ENCODE assay signal across 1 mouse cellular context in the genomic region with DNA sequence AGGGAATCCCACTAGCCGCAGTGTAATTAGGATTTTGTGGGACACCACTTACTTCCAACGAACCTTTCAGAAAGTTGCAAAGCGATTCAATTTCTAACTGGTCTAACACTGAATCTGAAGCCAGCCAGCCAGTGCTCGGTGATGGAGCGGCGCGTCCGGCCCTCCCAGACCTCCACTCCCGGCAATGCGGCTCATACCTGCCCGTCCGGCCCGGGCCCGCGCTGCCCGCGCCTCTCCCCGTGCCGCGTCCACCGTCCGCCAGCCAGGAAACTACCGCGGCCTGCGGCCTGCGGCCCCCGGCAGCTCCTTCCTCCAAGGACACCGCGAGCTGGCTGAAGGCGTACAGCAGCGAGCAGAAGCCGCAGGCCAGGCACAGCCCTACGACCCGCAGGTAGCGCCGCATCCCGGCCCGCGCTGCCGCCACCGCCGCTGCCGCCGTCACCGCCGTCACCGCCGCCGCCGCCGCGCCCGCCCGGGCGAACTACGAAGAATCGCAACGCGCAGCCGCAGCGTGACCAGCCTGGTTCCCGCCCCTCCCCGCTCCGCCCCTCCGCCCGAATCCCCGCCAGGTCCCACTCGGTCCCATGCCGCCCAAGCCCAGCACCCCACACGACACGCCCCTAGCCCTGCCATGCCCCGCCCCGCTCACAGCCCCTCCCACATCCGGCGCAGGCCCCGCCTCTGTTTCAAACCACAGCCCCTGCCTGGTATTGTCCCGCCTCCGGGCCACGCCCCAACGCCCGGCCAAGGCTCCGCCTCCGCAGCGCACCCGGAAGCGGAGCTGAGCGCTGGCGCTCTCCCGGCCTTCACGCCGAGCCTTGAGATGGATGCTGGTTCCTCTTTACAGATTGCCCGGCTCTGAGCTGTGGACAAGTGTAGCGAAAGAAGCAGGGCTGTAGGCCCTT.
TF ChIP-seq lines count a peak whose summit lies in the region.

A gene (minus strand): TSS at position 501 of the 905 bp plus-strand sequence.

TF ChIP-seq in CH12.LX, 34 proteins besides CTCF, POLR2A, EP300 and RAD21 (continued from another document):
- TF ChIP-seq NRF1 (IDR thresholded peaks at IDR 0.05; ENCODE audit: low read depth, low read length) = peak; percentile 86
- 0 out of 2 replicates have a peak, but pooled peaks have one; percentile 10 for TF ChIP-seq BHLHE40 (IDR thresholded peaks at IDR 0.05; ENCODE audit: low read depth, low read length)
- peak; percentile 63; the same call in 1 of the 2 replicates for TF ChIP-seq CHD2 (IDR thresholded peaks at IDR 0.05; ENCODE audit: low read length)
- TF ChIP-seq ZNF384 (IDR thresholded peaks at IDR 0.05; ENCODE audit: low read depth, low read length) = no peak
- TF ChIP-seq MAZ (IDR thresholded peaks at IDR 0.05; ENCODE audit: low read depth, low read length) = peak; percentile 81
- TF ChIP-seq ZMIZ1 (IDR thresholded peaks at IDR 0.05; ENCODE audit: low read depth, low read length) = peak; percentile 70; the same call in 1 of the 2 replicates
- TF ChIP-seq JUND (conservative IDR thresholded peaks at IDR 0.05; ENCODE audit: low read depth, low read length) = no peak
- no peak for TF ChIP-seq ZC3H11A (IDR thresholded peaks at IDR 0.05; ENCODE audit: low read depth, low read length)
- no peak for TF ChIP-seq E2F4 (IDR thresholded peaks at IDR 0.05; ENCODE audit: insufficient replicate concordance, low read depth, low read length)
- no peak for TF ChIP-seq JUN (IDR thresholded peaks at IDR 0.05; ENCODE audit: insufficient read depth, low read depth, low read length)
- TF ChIP-seq MEF2A (IDR thresholded peaks at IDR 0.05; ENCODE audit: borderline replicate concordance, low read depth, low read length) = no peak
- no peak for TF ChIP-seq MAX (IDR thresholded peaks at IDR 0.05; ENCODE audit: low read length)
- peak; percentile 82 for TF ChIP-seq UBTF (IDR thresholded peaks at IDR 0.05; ENCODE audit: low read depth, low read length)
- TF ChIP-seq MAFK (IDR thresholded peaks at IDR 0.05; ENCODE audit: insufficient replicate concordance, low read length) = no peak
- TF ChIP-seq HCFC1 (IDR thresholded peaks at IDR 0.05; ENCODE audit: low read depth, low read length) = peak; percentile 67
- TF ChIP-seq KAT2A (IDR thresholded peaks at IDR 0.05; ENCODE audit: insufficient replicate concordance, low read length) = 0 out of 2 replicates have a peak, but pooled peaks have one; percentile 7
- TF ChIP-seq SIN3A (IDR thresholded peaks at IDR 0.05; ENCODE audit: low read length) = peak; percentile 72; the same call in 1 of the 2 replicates
- TF ChIP-seq ETS1 (conservative IDR thresholded peaks at IDR 0.05; ENCODE audit: low read depth, low read length) = no peak
- no peak; the same call in 1 of the 2 replicates for TF ChIP-seq IRF4 (IDR thresholded peaks at IDR 0.05; ENCODE audit: low read depth, low read length)
